Mouse (Mus musculus) gastrocnemius, postnatal 4 days (tissue): ENCODE results near the gene Lyar. TPM values are rescaled to one million over a fixed set of nuclear protein-coding genes. Genes with fewer than 3 reads are reported as not detected.

Experiments
- DNase-seq, 2 experiments: peaks; one replicate each; pipeline ENCODE4 v3.0.0; 2021 to 2022; ENCODE audit warnings: low spot score in 2 of 2, mixed read lengths in 2 of 2
- total RNA-seq, 2 experiments: library from RNA; stranded (reverse); gene quantifications; 2 replicates each; pipeline ENCODE4 v1.2.3; 2021

The Lyar gene
- total RNA-seq, 2 experiments from 2014 or later: 16.6 to 18.6 TPM

- no peak for DNase-seq
These were observed 34.9 kb downstream of the Lyar start for GRCm38 (mm10) chr5:38255195-38255594.

GRCm38 (mm10) chr5:38255644-38256043 lies 35.4 kb downstream of the Lyar start:
- DNase-seq: no peak

GRCm38 (mm10) chr5:38256551-38256950 lies 36.3 kb downstream of the Lyar start:
- DNase-seq: no peak

- no peak for DNase-seq
These were observed 37.9 kb downstream of the Lyar start for GRCm38 (mm10) chr5:38258034-38258772.

- no peak for DNase-seq
These were observed 38.5 kb downstream of the Lyar start for GRCm38 (mm10) chr5:38258773-38259146.

GRCm38 (mm10) chr5:38259455-38260106 lies 39.3 kb downstream of the Lyar start:
- DNase-seq: no peak

- DNase-seq: peak; percentile 33 to 69
These were observed 39.9 kb downstream of the Lyar start, which contains the start of gene Tmem128 for GRCm38 (mm10) chr5:38260107-38260682. Gene Tmem128 (plus strand): TSS chr5:38260185.

GRCm38 (mm10) chr5:38270942-38271341 lies 50.7 kb downstream of the Lyar start:
- DNase-seq: no peak

GRCm38 (mm10) chr5:38273831-38274230 lies 53.6 kb downstream of the Lyar start:
- no peak for DNase-seq

- no peak for DNase-seq
These were observed 55.5 kb downstream of the Lyar start, which contains the start of gene Otop1 for GRCm38 (mm10) chr5:38275771-38276170. Gene Otop1 (plus strand): TSS chr5:38275972.

GRCm38 (mm10) chr5:38276451-38276850 lies 56.2 kb downstream of the Lyar start:
- DNase-seq: no peak

GRCm38 (mm10) chr5:38277098-38277866 lies 57.0 kb downstream of the Lyar start:
- no peak for DNase-seq

- DNase-seq: no peak
These were observed 57.8 kb downstream of the Lyar start for GRCm38 (mm10) chr5:38277936-38278600.

- DNase-seq: no peak
These were observed 59.8 kb downstream of the Lyar start for GRCm38 (mm10) chr5:38280075-38280474.

Other genes with a start within 250 kb of the Lyar start
- gene Stx18, start 181.7 kb upstream of the Lyar start, total RNA-seq: 10 to 100 TPM; 21.9 to 24.9 TPM
- 10 to 100 TPM; 24.7 to 26.1 TPM for gene Nsg1, start 60.6 kb upstream of the Lyar start, total RNA-seq
- gene Zbtb49, start within 50 bp of the Lyar start, total RNA-seq: 1 to 10 TPM; 6.3 to 6.8 TPM
- 10 to 100 TPM; 18.6 to 19.3 TPM for gene Tmem128, start 39.7 kb downstream of the Lyar start, total RNA-seq
- under 1 TPM; 0.37 to 0.57 TPM for gene Otop1, start 55.5 kb downstream of the Lyar start, total RNA-seq
- gene Drd5, start 98.9 kb downstream of the Lyar start, total RNA-seq: not detected